Mouse (Mus musculus): Measurements from ENCODE around the gene Astn1. TPM values are rescaled to one million over a fixed set of nuclear protein-coding genes. Genes with fewer than 3 reads are reported as not detected.
A peak's percentile ranks its signal among the peaks of the same experiment; 100 is the strongest.

Astn1 gene
- total RNA-seq (2021), result 100 to 1,000 TPM; 176 to 181 TPM
- long read RNA-seq, partial matches to known transcripts, result 4 of 18 reads
- long read RNA-seq, other reads (novel, unspliced or antisense), result 14 of 18 reads

DNA sequence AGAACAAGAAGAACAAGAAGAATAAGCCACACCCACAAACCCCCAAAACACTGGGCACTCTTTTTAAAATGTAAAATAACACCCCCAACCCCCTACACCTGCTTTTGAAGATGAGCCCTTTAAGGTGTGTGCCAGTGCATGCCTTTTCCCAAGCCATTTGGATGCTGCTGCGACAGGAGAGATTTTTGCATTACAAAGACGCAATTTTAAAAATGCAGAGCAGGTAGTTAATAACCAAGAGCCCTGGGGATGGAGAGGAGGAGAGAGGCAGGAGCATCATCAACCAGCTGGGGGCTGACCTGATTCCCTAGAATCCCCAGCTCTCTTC lies at the start of gene Astn1:
Gene Astn1, plus strand, starts transcription at position 310 of the 328 bp plus-strand sequence.
- no peak for DNase-seq (ENCODE audit: low spot score in 2 of 2)

GRCm38 (mm10) chr1:158323325-158323724 lies 38.7 kb upstream of the Astn1 start:
- DNase-seq (ENCODE audit: low spot score in 2 of 2), result peak in 1 of 2 experiments; percentile 21

- DNase-seq (ENCODE audit: low spot score in 2 of 2), result peak; percentile 19 to 23
These were observed 33.9 kb upstream of the Astn1 start for GRCm38 (mm10) chr1:158328126-158328525.

GRCm38 (mm10) chr1:158328839-158329238 lies 33.2 kb upstream of the Astn1 start:
- DNase-seq (ENCODE audit: low spot score in 2 of 2), result no peak

GRCm38 (mm10) chr1:158343243-158343714 lies 18.8 kb upstream of the Astn1 start:
- peak in 1 of 2 experiments; percentile 56 for DNase-seq (ENCODE audit: low spot score in 2 of 2)

- no peak for DNase-seq (ENCODE audit: low spot score in 2 of 2)
These were observed 8.3 kb upstream of the Astn1 start for GRCm38 (mm10) chr1:158353656-158354371.

GRCm38 (mm10) chr1:158355177-158356050 lies 6.7 kb upstream of the Astn1 start:
- peak; percentile 47 to 54 for DNase-seq (ENCODE audit: low spot score in 2 of 2)

DNA sequence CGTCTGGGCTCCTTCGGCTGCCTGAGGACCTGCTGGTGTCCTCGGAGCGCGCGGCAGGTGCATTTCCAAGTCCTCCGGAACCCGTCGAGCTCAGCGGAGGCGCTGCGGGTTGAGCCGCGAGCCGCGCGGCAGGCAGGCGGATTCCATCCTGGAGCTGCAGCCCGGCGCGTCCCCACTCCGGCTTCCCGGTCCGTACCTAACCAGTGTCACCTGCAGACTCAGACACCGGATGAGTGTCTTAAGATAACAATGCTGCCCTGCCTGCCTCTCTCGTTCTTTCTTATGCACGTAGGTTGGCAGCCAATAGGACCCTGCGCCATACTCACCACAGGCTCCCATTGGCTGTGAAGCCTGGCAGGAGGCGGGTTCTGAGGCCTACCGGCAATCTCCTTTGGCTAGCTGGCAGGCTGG lies 6.0 kb upstream of the Astn1 start, which contains the start of gene Brinp2:
Gene Brinp2, minus strand, starts transcription at position 276 of the 411 bp plus-strand sequence.
- peak; percentile 86 to 91 for DNase-seq (ENCODE audit: low spot score in 2 of 2)

DNA sequence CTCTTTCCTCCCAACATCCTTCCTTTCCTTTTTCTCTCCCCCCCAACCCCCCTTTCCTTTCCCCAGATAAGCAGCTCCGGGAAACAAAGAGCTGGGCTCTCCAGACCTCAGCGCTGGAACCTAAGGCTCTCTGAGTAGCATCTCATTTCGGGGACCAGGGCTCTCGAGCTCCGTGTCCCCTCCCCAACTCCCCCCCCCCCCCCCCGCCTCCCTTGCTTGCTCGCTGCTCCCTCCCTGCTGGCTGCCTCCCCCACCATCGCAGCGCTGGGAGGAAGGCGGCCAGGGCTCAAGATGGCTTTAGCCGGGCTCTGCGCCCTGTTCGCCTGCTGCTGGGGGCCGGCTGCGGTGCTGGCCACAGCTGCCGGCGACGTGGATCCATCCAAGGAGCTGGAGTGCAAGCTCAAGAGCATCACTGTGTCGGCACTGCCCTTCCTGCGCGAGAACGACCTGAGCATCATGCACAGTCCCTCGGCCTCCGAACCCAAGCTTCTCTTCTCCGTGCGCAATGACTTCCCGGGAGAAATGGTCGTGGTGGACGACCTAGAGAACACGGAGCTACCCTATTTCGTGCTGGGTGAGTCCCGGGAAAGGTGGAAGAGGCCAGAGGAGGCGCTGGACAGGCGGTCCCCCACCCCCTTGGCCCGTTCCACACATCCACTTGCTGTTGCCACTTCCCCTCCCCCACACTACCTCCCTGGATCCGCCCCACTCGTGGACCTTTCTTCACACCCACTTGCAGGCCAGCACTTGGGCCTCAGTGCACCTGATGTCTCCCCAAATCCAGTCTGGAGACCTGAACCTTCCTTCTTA lies 424 bp downstream of the Astn1 start:
- DNase-seq (ENCODE audit: low spot score in 2 of 2), result peak; percentile 61 to 67

GRCm38 (mm10) chr1:158364461-158364860 lies 2.4 kb downstream of the Astn1 start:
- DNase-seq (ENCODE audit: low spot score in 2 of 2), result peak in 1 of 2 experiments; percentile 17

DNA sequence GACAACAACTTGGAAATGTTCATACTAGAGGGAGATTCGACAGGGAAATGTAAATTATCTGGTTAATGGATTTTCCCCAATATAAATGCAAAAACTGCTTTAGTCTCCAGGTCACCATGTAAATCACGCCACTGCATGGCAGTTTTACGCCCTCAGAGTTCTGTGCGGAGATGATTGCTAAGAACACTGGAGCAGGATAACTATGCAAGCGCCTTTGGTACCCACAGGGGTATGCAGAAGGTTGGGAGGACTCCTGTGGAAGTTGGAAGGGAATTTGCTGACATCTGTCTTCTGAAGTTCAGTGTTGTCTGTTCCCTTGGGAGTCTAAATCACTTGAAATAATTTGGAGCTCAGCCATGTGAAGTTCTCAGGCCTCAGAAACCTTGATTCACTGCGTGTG lies 20.2 kb downstream of the Astn1 start:
- DNase-seq (ENCODE audit: low spot score in 2 of 2), result no peak

DNA sequence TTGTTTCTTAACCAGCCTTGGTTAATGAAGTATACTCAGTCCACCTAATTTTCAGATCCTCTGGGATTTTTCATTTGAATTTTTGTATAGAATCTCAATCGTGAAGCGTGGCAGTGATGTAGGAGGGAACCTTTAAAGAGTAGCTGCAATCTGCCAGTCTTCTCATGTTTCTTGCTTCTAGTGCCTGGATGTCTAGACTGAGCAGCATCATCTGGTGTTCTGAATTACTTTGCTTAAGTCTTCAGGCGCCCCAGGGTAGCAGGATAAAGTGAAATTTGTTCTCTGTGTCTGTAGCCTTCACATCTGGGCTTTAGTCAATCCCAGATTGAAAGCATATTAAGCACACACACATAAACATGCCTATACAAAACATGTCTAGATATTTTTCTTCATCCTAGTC lies 21.1 kb downstream of the Astn1 start:
- no peak for DNase-seq (ENCODE audit: low spot score in 2 of 2)

GRCm38 (mm10) chr1:158385311-158385710 lies 23.2 kb downstream of the Astn1 start:
- DNase-seq (ENCODE audit: low spot score in 2 of 2), result no peak

DNA sequence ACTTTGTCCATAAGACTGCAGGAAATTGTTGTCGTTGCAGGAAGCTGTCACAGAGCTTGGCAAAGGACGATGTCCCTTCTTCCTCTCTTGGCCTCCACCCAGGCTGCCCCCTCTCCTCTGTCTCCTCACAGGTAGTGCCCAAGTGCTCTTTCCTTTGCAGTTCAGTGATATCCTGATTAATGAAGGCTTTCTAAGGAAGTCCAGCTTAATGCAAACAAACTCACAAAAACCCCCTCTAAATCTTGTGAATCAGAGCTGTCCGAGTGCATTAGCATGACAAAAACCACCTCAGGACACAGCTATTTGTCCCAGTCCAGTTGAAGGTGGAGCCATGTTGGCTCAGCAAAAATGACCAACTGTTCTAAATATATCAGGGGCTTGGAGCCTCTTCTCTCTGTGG lies 24.7 kb downstream of the Astn1 start:
- DNase-seq (ENCODE audit: low spot score in 2 of 2), result no peak

- no peak for DNase-seq (ENCODE audit: low spot score in 2 of 2)
These were observed 26.9 kb downstream of the Astn1 start for GRCm38 (mm10) chr1:158388995-158389394.

- no peak for DNase-seq (ENCODE audit: low spot score in 2 of 2)
These were observed 28.6 kb downstream of the Astn1 start for GRCm38 (mm10) chr1:158390693-158391092.

- DNase-seq (ENCODE audit: low spot score in 2 of 2), result no peak
These were observed 35.0 kb downstream of the Astn1 start for GRCm38 (mm10) chr1:158397058-158397457.

GRCm38 (mm10) chr1:158400898-158401297 lies 38.8 kb downstream of the Astn1 start:
- no peak for DNase-seq (ENCODE audit: low spot score in 2 of 2)

- no peak for DNase-seq (ENCODE audit: low spot score in 2 of 2)
These were observed 44.1 kb downstream of the Astn1 start for GRCm38 (mm10) chr1:158405899-158406769.

- no peak for DNase-seq (ENCODE audit: low spot score in 2 of 2)
These were observed 46.1 kb downstream of the Astn1 start for GRCm38 (mm10) chr1:158408124-158408523.
